Mouse (Mus musculus) stomach, postnatal 0 days (tissue): ENCODE measurements at regions not wholly inside any gene's neighbourhood (a gene's known extent, or its start where the extent isn't known, plus 50 kb on each side); places are given as distances from the start of the nearest gene placed in this dataset.

ENCODE experiments used
- ATAC-seq: fragments of 200-750 bp; cut with Nextera tagmentation; 2 replicates; pipeline ENCODE4 v1.8.0; 2017; ENCODE audit not compliant: low FRiP score, low TSS enrichment
- DNase-seq: peaks from one replicate; pipeline ENCODE4 v3.0.0-alpha.2; 2016; ENCODE audit warnings: low spot score
- H3K27ac ChIP-seq: fragments of 300-500 bp; sonication (generic); replicated peaks from 2 replicates; pipeline ENCODE4 v1.5.1; 2014; ENCODE audit warnings: mild to moderate bottlenecking, control low read depth
- H3K27me3 ChIP-seq: fragments of 300-500 bp; sonication (generic); 2 replicates; pipeline ENCODE4 v1.6.1; 2014; ENCODE audit warnings: low read length; ENCODE audit not compliant: control insufficient read depth, insufficient read depth
- H3K36me3 ChIP-seq: fragments of 300-500 bp; sonication (generic); 2 replicates; pipeline ENCODE4 v1.6.1; 2014; ENCODE audit warnings: low read length, mixed read lengths; ENCODE audit not compliant: control insufficient read depth, insufficient read depth
- H3K4me1 ChIP-seq: fragments of 300-500 bp; sonication (generic); replicated peaks from 2 replicates; pipeline ENCODE4 v1.6.1; 2014; ENCODE audit warnings: antibody characterized with exemption; ENCODE audit not compliant: control insufficient read depth, insufficient read depth
- H3K4me2 ChIP-seq: fragments of 300-500 bp; sonication (generic); replicated peaks from 2 replicates; pipeline ENCODE4 v1.6.1; 2014; ENCODE audit warnings: low read depth, mild to moderate bottlenecking, control low read depth, moderate library complexity
- H3K4me3 ChIP-seq: fragments of 300-500 bp; sonication (generic); 2 replicates; pipeline ENCODE4 v1.5.1; 2014; ENCODE audit warnings: low read depth, low read length, control low read depth
- H3K9ac ChIP-seq: fragments of 300-500 bp; sonication (generic); 2 replicates; pipeline ENCODE4 v1.6.1; 2014; ENCODE audit warnings: mild to moderate bottlenecking, low read length, control low read depth, mixed read lengths
- H3K9me3 ChIP-seq: fragments of 300-500 bp; sonication (generic); 2 replicates; pipeline ENCODE4 v1.6.1; 2016; ENCODE audit warnings: low read length; ENCODE audit not compliant: control insufficient read depth
- CTCF ChIP-seq: IDR thresholded peaks from 2 replicates; pipeline ENCODE4 v1.5.1; 2016; ENCODE audit warnings: antibody characterized with exemption, low read depth, mild to moderate bottlenecking, moderate library complexity
- EP300 ChIP-seq: optimal IDR thresholded peaks from 2 replicates; pipeline ENCODE3; 2016; ENCODE audit warnings: antibody characterized with exemption
- WGBS: fragments of 180-500 bp; shearing (Covaris S2); extraction: QIAGEN DNeasy Blood & Tissue Kit; methylation state at CpG from one replicate; pipeline ENCODE4 v1.1.7; 2014; 5-methylcytosine and 5-hydroxymethylcytosine counted together

DNA sequence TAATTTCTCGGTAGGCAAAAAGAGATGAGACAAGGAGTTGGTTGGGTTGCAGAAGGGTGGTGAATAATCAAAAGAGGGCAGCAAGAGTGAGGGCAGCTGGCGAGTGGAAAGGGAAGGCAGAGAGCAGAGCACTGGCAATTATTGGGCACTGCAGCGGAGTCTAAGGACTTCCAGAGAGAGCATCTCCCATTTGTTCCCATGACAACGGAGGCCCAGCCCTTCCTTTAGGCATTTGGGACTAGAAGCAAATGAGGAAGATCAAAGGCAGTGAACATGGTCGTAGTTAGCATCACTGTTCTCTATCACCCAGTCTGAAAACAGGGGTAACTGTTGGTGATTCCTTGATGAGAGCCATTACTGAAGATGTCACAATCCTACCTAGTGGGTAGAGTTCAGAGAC lies 246.1 kb downstream of the Rybp start:
- WGBS, result 71% methylated on average over 5 of the region's 5 CpGs
- H3K4me3 ChIP-seq, result no peak overlapping the region
- H3K9ac ChIP-seq, result no peak overlapping the region
- no peak overlapping the region for H3K27ac ChIP-seq
- DNase-seq (no peak), ATAC-seq (no peak)
- no peaks in the 10 kb centered on the region; the same call in 1 of the 2 replicates for H3K4me1 ChIP-seq
- no peaks in the 10 kb centered on the region for H3K9me3 ChIP-seq
- H3K36me3 ChIP-seq, result no peaks in the 10 kb centered on the region
- TF ChIP-seq EP300, result no peak
- no peak for TF ChIP-seq CTCF
- H3K4me2 ChIP-seq, result no peak overlapping the region
- H3K27me3 ChIP-seq, result no peaks in the 10 kb centered on the region

DNA sequence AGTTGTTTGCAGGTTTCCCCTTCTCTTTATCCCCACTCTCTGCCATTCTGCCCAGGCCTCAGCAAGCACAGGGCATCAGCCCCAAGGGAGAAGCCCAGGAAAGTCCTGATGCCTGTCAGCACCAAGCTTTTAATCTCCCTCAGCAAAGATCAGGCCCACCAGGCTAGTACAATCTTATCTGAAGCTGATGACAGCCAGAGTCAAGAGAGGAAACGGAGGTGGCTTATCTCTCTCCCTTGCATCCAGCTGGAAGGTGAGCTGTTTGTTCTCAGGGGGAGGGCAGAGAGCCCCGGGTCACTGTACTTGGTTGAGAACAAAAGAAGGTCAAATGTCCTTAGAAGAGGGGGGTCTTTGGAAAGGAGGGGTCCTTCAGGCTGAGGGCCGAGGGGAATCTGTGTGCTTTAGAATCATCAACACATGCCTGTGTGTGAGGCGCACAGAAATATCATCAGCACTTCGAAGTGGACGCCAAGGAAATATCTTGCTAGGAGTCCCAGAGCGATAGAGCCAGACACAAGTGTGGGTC lies 246.8 kb downstream of the Rybp start:
- TF ChIP-seq EP300 (no peak), CTCF (no peak)
- no peak for ATAC-seq

DNA sequence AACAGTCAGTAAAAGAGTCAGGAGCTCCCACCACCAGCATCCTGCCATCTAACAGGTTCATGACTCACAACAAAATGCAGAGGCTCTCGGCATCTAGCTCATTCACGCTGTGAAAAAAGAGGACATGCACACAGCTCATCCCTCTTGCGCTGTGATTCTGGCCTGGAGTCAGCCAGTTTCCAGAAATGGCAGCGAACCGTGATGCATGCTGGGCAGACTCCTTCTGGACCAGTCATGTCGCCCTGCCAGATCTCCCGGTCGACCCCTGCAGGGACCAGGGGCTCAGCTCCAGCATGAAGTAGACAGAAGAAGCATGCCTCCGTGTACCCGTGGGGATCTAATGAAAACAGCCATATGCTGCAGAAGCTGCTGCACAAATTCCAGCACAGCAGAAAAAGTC lies 254.6 kb downstream of the Rybp start:
- no peak overlapping the region for H3K27ac ChIP-seq
- no peak for ATAC-seq
- no peaks in the 10 kb centered on the region for H3K4me1 ChIP-seq
- H3K27me3 ChIP-seq, result no peaks in the 10 kb centered on the region
- DNase-seq, result no peak
- H3K9ac ChIP-seq, result no peak overlapping the region
- H3K36me3 ChIP-seq, result no peaks in the 10 kb centered on the region
- no peak overlapping the region for H3K4me2 ChIP-seq
- H3K9me3 ChIP-seq, result no peaks in the 10 kb centered on the region
- WGBS, result 82% methylated on average over 10 of the region's 10 CpGs
- H3K4me3 ChIP-seq, result no peak overlapping the region
- no peak for TF ChIP-seq CTCF
- TF ChIP-seq EP300, result no peak

More for the DNA sequence above, 246.8 kb downstream of the Rybp start:
- no peaks in the 10 kb centered on the region for H3K27me3 ChIP-seq
- DNase-seq, result no peak
- no peak overlapping the region for H3K4me2 ChIP-seq
- WGBS, result 45% methylated on average over 7 of the region's 7 CpGs
- H3K9me3 ChIP-seq, result no peaks in the 10 kb centered on the region
- no peak overlapping the region for H3K9ac ChIP-seq
- H3K4me3 ChIP-seq, result no peak overlapping the region
- no peaks in the 10 kb centered on the region for H3K36me3 ChIP-seq
- H3K27ac ChIP-seq, result no peak overlapping the region
- H3K4me1 ChIP-seq, result no peaks in the 10 kb centered on the region

DNA sequence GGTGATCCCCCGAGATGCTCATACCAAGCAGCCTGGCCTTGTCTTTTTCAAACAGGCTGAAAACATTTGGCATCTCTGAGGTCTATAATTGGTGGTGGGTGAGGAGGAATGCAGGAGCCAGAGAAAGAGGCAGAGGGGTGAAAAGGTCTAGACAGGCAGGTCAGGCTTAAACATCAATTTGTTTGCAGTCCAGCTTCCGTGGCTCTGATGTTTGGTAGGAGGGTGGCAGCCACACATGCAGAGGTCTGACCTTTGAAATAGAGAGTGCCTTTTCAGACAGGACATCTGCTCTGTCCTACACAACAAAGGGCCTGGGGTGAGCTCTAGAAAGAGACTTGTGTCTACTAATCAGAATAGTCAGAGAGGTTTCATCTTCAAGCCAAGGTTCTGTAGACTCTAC lies 256.8 kb downstream of the Rybp start:
- Histone ChIP-seq H3K27me3 (no peaks in the 10 kb centered on the region), H3K4me1 (no peaks in the 10 kb centered on the region), H3K4me2 (no peak overlapping the region), H3K27ac (no peak overlapping the region), H3K36me3 (no peaks in the 10 kb centered on the region), H3K9me3 (no peaks in the 10 kb centered on the region), H3K4me3 (no peak overlapping the region), H3K9ac (no peak overlapping the region)
- no peak for TF ChIP-seq CTCF
- TF ChIP-seq EP300, result no peak
- ATAC-seq (no peak), DNase-seq (no peak)
- 44% methylated on average over 2 of the region's 2 CpGs for WGBS

DNA sequence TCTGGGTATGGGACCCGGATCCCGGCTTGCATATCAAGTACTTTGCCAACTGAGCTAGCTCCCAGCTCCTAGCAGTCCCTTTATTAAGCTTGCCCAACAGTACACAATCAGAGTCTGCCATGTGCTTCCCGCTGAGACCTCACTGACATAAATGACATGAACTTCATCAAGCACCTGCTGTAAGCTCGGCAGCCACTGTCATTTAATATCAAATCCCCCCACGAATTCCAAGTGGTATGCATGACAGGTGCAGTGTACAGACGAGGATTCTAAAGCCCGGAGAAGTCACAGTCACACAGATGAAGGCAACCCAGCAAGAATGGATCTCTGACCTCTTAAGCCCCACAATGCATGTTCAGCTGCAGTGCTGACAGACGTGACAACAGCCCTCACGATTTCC lies 257.3 kb downstream of the Rybp start:
- DNase-seq (no peak), ATAC-seq (no peak)
- Histone ChIP-seq H3K36me3 (no peaks in the 10 kb centered on the region), H3K27me3 (no peaks in the 10 kb centered on the region), H3K9me3 (no peaks in the 10 kb centered on the region), H3K4me1 (no peaks in the 10 kb centered on the region), H3K9ac (no peak overlapping the region), H3K4me3 (no peak overlapping the region), H3K27ac (no peak overlapping the region), H3K4me2 (no peak overlapping the region)
- WGBS, result 54% methylated on average over 9 of the region's 9 CpGs
- TF ChIP-seq CTCF, result no peak
- TF ChIP-seq EP300, result no peak

DNA sequence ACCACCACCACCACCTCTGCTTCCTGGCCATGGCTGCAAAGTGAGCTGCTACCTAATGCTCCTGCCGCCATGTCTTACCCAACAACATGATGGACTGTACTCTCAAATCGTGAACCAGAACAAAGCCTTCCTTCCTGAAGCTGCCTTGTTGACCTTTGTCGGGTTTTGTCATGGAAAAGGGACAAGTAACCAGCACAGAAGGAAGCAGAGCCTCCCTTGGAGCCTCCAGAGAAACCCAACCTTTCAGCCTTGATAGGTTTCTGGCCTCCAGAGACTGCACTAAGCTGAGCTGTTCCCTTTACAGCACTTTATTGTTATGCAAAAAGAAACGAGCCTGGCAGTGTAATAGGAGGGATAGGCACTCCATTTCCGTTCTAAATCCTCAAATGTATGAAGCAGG lies 259.8 kb downstream of the Rybp start:
- no peaks in the 10 kb centered on the region for H3K36me3 ChIP-seq
- H3K27ac ChIP-seq, result no peak overlapping the region
- DNase-seq, result no peak

More for the DNA sequence above, 259.8 kb downstream of the Rybp start:
- H3K4me3 ChIP-seq, result no peak overlapping the region
- no peak overlapping the region for H3K4me2 ChIP-seq
- TF ChIP-seq EP300 (no peak), CTCF (no peak)
- no peak for ATAC-seq
- H3K9me3 ChIP-seq, result no peaks in the 10 kb centered on the region
- 67% methylated on average over 5 of the region's 5 CpGs for WGBS
- no peaks in the 10 kb centered on the region for H3K27me3 ChIP-seq
- no peaks in the 10 kb centered on the region for H3K4me1 ChIP-seq
- H3K9ac ChIP-seq, result no peak overlapping the region
